Mouse (Mus musculus): ENCODE measurements around the gene Mrpl16. TPM values are rescaled to one million over a fixed set of nuclear protein-coding genes. Genes with fewer than 3 reads are reported as not detected.

Gene Mrpl16
- polyA plus RNA-seq, 1 experiment: 32.9 TPM

Other genes starting within 250 kb of the Mrpl16 start
- gene Ms4a4d, start 233.6 kb upstream of the Mrpl16 start, polyA plus RNA-seq (2012; rRNA removed): 45.9 and 47.7 TPM in 2 replicates
- 5.2 and 6.5 TPM in 2 replicates for gene Ms4a6d, start 165.5 kb upstream of the Mrpl16 start, polyA plus RNA-seq (2012; rRNA removed)
- 0.19 and 0.21 TPM in 2 replicates for gene Ms4a2, start 146.7 kb upstream of the Mrpl16 start, polyA plus RNA-seq (2012; rRNA removed)
- gene Ms4a3, start 129.5 kb upstream of the Mrpl16 start, polyA plus RNA-seq (2012; rRNA removed): not detected in 2 replicates
- not detected in 2 replicates for gene Oosp2, start 109.8 kb upstream of the Mrpl16 start, polyA plus RNA-seq (2012; rRNA removed)
- not detected in 2 replicates for gene Oosp1, start 79.2 kb upstream of the Mrpl16 start, polyA plus RNA-seq (2012; rRNA removed)
- not detected in 2 replicates for gene Oosp3, start 73.3 kb upstream of the Mrpl16 start, polyA plus RNA-seq (2012; rRNA removed)
- gene Gif, start 22.8 kb upstream of the Mrpl16 start, polyA plus RNA-seq (2012; rRNA removed): not detected in 2 replicates
- gene Stx3, start 49.0 kb downstream of the Mrpl16 start, polyA plus RNA-seq (2012; rRNA removed): 16.9 and 19.3 TPM in 2 replicates
- gene Olfr1417, start 68.8 kb downstream of the Mrpl16 start, polyA plus RNA-seq (2012; rRNA removed): 0.08 TPM in 1 of 2 replicates, not detected in the other
- gene Olfr1418, start 90.7 kb downstream of the Mrpl16 start, polyA plus RNA-seq (2012; rRNA removed): not detected in 2 replicates
- gene Olfr1419, start 104.7 kb downstream of the Mrpl16 start, polyA plus RNA-seq (2012; rRNA removed): 0.03 TPM in 1 of 2 replicates, not detected in the other
- not detected in 2 replicates for gene Olfr1420, start 116.2 kb downstream of the Mrpl16 start, polyA plus RNA-seq (2012; rRNA removed)
- gene Patl1, start 142.0 kb downstream of the Mrpl16 start, polyA plus RNA-seq (2012; rRNA removed): 17.4 and 18.4 TPM in 2 replicates
- 33.2 and 35.0 TPM in 2 replicates for gene Osbp, start 195.6 kb downstream of the Mrpl16 start, polyA plus RNA-seq (2012; rRNA removed)